Mouse (Mus musculus) megakaryocyte-erythroid progenitor cell, adult 5-6 weeks (primary cell): ENCODE measurements around the gene Pipox. TPM values are rescaled to one million over a fixed set of nuclear protein-coding genes. Genes with fewer than 3 reads are reported as not detected.

Source experiments
- total RNA-seq, 2 experiments: library from RNA; stranded (forward) in 1 of 2; stranded (reverse) in 1 of 2; fragments of 200-1000, 215-1000 nt in 1 of 2; fragments of >200 nt in 1 of 2; fragmentation: Nextera tagmentation in 1 of 2; gene quantifications; 2 replicates each; pipeline ENCODE4 v1.2.3; 2014 to 2017

The Pipox gene
- total RNA-seq, 2 experiments from 2014 or later, result not detected

Other genes starting within 250 kb of the Pipox start
- 60.0 and 67.4 TPM in 2 replicates for gene Nufip2, start 207.9 kb downstream of the Pipox start, total RNA-seq (2014; fragmentation: Nextera tagmentation)
- gene Nufip2, start 207.9 kb downstream of the Pipox start, total RNA-seq (2017), result 78.5 and 79.1 TPM in 2 replicates
- gene Cryba1, start 168.8 kb downstream of the Pipox start, total RNA-seq (2014; fragmentation: Nextera tagmentation), result not detected in 2 replicates
- gene Cryba1, start 168.8 kb downstream of the Pipox start, total RNA-seq (2017), result not detected in 2 replicates
- 69.3 and 99.2 TPM in 2 replicates for gene Myo18a, start 130.8 kb downstream of the Pipox start, total RNA-seq (2014; fragmentation: Nextera tagmentation)
- gene Myo18a, start 130.8 kb downstream of the Pipox start, total RNA-seq (2017), result 84.3 and 107 TPM in 2 replicates
- gene Gm10277, start 106.3 kb downstream of the Pipox start, total RNA-seq (2014; fragmentation: Nextera tagmentation), result not detected in 2 replicates
- gene Gm10277, start 106.3 kb downstream of the Pipox start, total RNA-seq (2017), result not detected in 2 replicates
- gene Sez6, start 36.7 kb upstream of the Pipox start, total RNA-seq (2014; fragmentation: Nextera tagmentation), result not detected in 2 replicates
- gene Sez6, start 36.7 kb upstream of the Pipox start, total RNA-seq (2017), result not detected in 2 replicates
- 79.7 and 94.6 TPM in 2 replicates for gene Phf12, start 88.7 kb upstream of the Pipox start, total RNA-seq (2014; fragmentation: Nextera tagmentation)
- 23.3 and 26.9 TPM in 2 replicates for gene Phf12, start 88.7 kb upstream of the Pipox start, total RNA-seq (2017)
- 11.8 and 14.4 TPM in 2 replicates for gene Dhrs13, start 138.2 kb upstream of the Pipox start, total RNA-seq (2014; fragmentation: Nextera tagmentation)
- 9.7 and 14.2 TPM in 2 replicates for gene Dhrs13, start 138.2 kb upstream of the Pipox start, total RNA-seq (2017)
- 19.2 and 19.7 TPM in 2 replicates for gene Flot2, start 143.8 kb upstream of the Pipox start, total RNA-seq (2014; fragmentation: Nextera tagmentation)
- 23.2 and 23.6 TPM in 2 replicates for gene Flot2, start 143.8 kb upstream of the Pipox start, total RNA-seq (2017)
- 26.2 and 32.2 TPM in 2 replicates for gene Eral1, start 186.3 kb upstream of the Pipox start, total RNA-seq (2014; fragmentation: Nextera tagmentation)
- 34.9 and 36.6 TPM in 2 replicates for gene Eral1, start 186.3 kb upstream of the Pipox start, total RNA-seq (2017)
- 10.2 and 14.3 TPM in 2 replicates for gene Fam222b, start 200.6 kb upstream of the Pipox start, total RNA-seq (2014; fragmentation: Nextera tagmentation)
- 1.8 and 3.9 TPM in 2 replicates for gene Fam222b, start 200.6 kb upstream of the Pipox start, total RNA-seq (2017)